Mouse (Mus musculus): ENCODE data around the gene Myl9.

GRCm38 (mm10) chr2:156764022-156764421 lies 11.2 kb upstream of the Myl9 start:
- TF ChIP-seq CTCF (IDR thresholded peaks at IDR 0.05; ENCODE audit: extremely low read depth, insufficient read depth, insufficient read length, insufficient replicate concordance) (no peak), POLR2A (IDR thresholded peaks at IDR 0.05; ENCODE audit: low read depth, low read length) (no peak)

All from spleen, adult 2 months (tissue).